Mouse (Mus musculus) lung, embryonic 14.5 days (tissue): ENCODE measurements at regions not wholly inside any gene's neighbourhood (a gene's known extent, or its start where the extent isn't known, plus 50 kb on each side); places are given as distances from the start of the nearest gene placed in this dataset.

Experiments used
- ATAC-seq: fragments of 200-750 bp; cut with Nextera tagmentation; 2 replicates; pipeline ENCODE4 v1.8.0; 2017; ENCODE audit warnings: mild to moderate bottlenecking, moderate TSS enrichment, moderate library complexity; ENCODE audit not compliant: insufficient read depth
- DNase-seq: peaks from one replicate; pipeline ENCODE4 v3.0.0-alpha.2; 2015
- H3K27ac ChIP-seq: fragments of 300-500 bp; sonication (generic); 2 replicates; pipeline ENCODE4 v1.5.1; 2014; ENCODE audit warnings: low read depth, mild to moderate bottlenecking, moderate library complexity
- H3K27me3 ChIP-seq: fragments of 300-500 bp; sonication (generic); 2 replicates; pipeline ENCODE4 v1.6.1; 2014; ENCODE audit warnings: low read length, control low read depth; ENCODE audit not compliant: insufficient read depth
- H3K36me3 ChIP-seq: fragments of 300-500 bp; sonication (generic); 2 replicates; pipeline ENCODE4 v1.6.1; 2014; ENCODE audit warnings: control low read depth; ENCODE audit not compliant: insufficient read depth
- H3K4me1 ChIP-seq: fragments of 300-500 bp; sonication (generic); 2 replicates; pipeline ENCODE4 v1.6.1; 2014; ENCODE audit warnings: antibody characterized with exemption, control low read depth; ENCODE audit not compliant: insufficient read depth
- H3K4me2 ChIP-seq: fragments of 300-500 bp; sonication (generic); 2 replicates; pipeline ENCODE4 v1.6.1; 2014; ENCODE audit warnings: mild to moderate bottlenecking
- H3K4me3 ChIP-seq: fragments of 300-500 bp; sonication (generic); 2 replicates; pipeline ENCODE4 v1.5.1; 2014; ENCODE audit warnings: low read depth, low read length
- H3K9ac ChIP-seq: fragments of 300-500 bp; sonication (generic); 2 replicates; pipeline ENCODE4 v1.6.1; 2014
- H3K9me3 ChIP-seq: fragments of 300-500 bp; sonication (generic); 2 replicates; pipeline ENCODE4 v1.6.1; 2016; ENCODE audit warnings: low read depth, low read length, control low read depth
- CTCF ChIP-seq: IDR thresholded peaks from 2 replicates; pipeline ENCODE4 v1.5.1; 2016; ENCODE audit warnings: antibody characterized with exemption, low read depth
- WGBS: fragments of 180-500 bp; shearing (Covaris S2); extraction: QIAGEN DNeasy Blood & Tissue Kit; methylation state at CpG from one replicate; pipeline ENCODE4 v1.1.7; 2014; 5-methylcytosine and 5-hydroxymethylcytosine counted together

GRCm38 (mm10) chr13:35420076-35420475 lies 239.6 kb upstream of the Cdyl start:
- H3K36me3 ChIP-seq = no peaks in the 10 kb centered on the region

DNA sequence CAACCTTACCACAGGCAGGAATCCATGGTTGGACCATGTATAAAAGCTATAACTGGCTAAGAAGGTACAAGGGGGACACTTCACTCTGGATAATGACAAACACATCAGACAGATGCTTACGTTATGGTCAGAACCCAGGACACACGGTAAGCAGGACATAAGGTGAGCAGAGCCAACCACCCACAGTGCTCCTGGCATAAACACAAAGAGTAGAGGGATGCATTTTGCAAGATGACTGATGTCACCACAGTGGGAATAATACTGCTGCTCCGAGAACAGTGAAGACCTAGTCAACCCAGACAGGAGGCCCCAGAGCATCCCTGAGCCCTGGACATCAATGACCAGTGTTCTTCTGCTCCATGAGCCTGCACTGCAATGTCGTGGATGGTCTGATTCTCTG lies 233.6 kb upstream of the Cdyl start:
- no peak overlapping the region for H3K4me3 ChIP-seq

More at GRCm38 (mm10) chr13:35420076-35420475, 239.6 kb upstream of the Cdyl start:
- H3K9ac ChIP-seq = no peak overlapping the region
- TF ChIP-seq CTCF = no peak
- H3K9me3 ChIP-seq = no peaks in the 10 kb centered on the region
- no peaks in the 10 kb centered on the region for H3K4me1 ChIP-seq
- ATAC-seq (no peak), DNase-seq (no peak)
- no peak overlapping the region for H3K4me2 ChIP-seq
- 85% methylated on average over 3 of the region's 3 CpGs for WGBS
- H3K27me3 ChIP-seq = no peaks in the 10 kb centered on the region
- no peak overlapping the region for H3K27ac ChIP-seq
- H3K4me3 ChIP-seq = no peak overlapping the region

DNA sequence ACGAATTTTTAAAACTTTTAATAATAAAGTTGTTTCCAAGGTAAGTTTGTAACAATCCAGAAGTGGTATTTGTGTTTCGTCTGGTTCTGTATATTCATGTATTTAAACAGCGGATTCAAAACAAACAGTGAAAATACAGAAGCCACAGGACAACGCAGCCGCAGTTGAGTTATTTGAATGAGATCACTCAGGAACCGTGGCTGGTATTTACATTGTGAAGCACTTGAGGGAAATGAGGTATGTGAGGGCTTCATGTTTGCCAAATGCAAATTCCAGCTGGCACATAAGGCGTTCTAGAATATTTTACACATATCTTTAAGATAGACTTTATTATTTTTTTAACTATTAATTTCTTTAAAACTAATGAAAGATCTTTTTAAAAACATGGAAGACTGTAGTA lies 224.5 kb upstream of the Cdyl start:
- 30% methylated on average over 7 of the region's 7 CpGs for WGBS
- Histone ChIP-seq H3K36me3 (no peaks in the 10 kb centered on the region), H3K9me3 (no peaks in the 10 kb centered on the region), H3K27ac (no peak overlapping the region), H3K4me3 (no peak overlapping the region), H3K4me1 (no peaks in the 10 kb centered on the region), H3K9ac (no peak overlapping the region), H3K4me2 (no peak overlapping the region), H3K27me3 (no peaks in the 10 kb centered on the region)
- ATAC-seq (peak; percentile 80), DNase-seq (peak; percentile 75)
- no peak for TF ChIP-seq CTCF

More for the DNA sequence above, 233.6 kb upstream of the Cdyl start:
- Histone ChIP-seq H3K9me3 (no peaks in the 10 kb centered on the region), H3K27ac (no peak overlapping the region), H3K4me1 (no peaks in the 10 kb centered on the region), H3K27me3 (no peaks in the 10 kb centered on the region), H3K9ac (no peak overlapping the region), H3K36me3 (no peaks in the 10 kb centered on the region), H3K4me2 (no peak overlapping the region)
- ATAC-seq (no peak), DNase-seq (no peak)
- no peak for TF ChIP-seq CTCF
- WGBS = 66% methylated on average over 4 of the region's 4 CpGs

DNA sequence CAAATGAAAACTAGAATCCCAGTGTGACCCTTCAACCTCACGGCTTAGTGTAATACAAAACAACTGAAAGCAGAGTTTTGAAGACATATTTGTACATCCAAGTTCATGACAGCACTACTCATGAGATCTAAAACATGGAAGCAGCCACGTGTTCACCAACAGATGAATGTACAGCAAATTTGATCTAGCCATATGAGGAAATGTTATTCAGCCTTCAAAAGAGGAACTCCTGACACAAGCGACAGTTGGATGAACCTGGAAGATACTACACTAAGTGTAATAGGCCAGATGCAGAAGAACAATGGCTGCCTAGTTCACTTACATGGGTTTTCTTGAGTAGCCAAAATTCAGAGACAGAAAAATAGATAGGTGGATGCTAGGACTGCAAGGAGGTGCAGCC lies 212.0 kb upstream of the Cdyl start:
- Histone ChIP-seq H3K9ac (no peak overlapping the region), H3K27ac (no peak overlapping the region), H3K4me1 (no peaks in the 10 kb centered on the region; the same call in 1 of the 2 replicates), H3K9me3 (no peaks in the 10 kb centered on the region), H3K36me3 (no peaks in the 10 kb centered on the region), H3K4me3 (no peak overlapping the region), H3K27me3 (no peaks in the 10 kb centered on the region), H3K4me2 (no peak overlapping the region)
- DNase-seq = no peak
- no peak for ATAC-seq
- no peak for TF ChIP-seq CTCF
- 79% methylated on average over 3 of the region's 3 CpGs for WGBS

DNA sequence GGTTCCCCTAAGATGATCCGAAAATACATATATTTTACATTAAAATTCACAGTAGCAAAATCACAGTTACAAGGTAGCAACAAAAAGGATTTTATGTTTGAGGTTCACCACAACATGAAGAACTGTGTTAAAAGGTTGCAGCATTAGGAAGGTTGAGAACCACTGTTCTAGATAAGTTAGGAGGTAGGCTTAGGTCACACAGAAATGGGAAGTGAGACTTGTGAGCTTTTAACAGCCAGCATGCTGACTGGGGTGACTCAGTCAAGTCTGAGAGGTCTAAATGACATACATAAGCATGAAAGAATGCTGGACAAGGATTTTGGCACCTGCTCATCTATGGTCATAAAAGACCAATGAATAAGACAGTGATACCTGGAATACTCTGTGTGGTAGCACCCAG lies 207.2 kb upstream of the Cdyl start:
- no peaks in the 10 kb centered on the region for H3K9me3 ChIP-seq
- H3K36me3 ChIP-seq = no peaks in the 10 kb centered on the region
- no peak overlapping the region for H3K4me2 ChIP-seq
- ATAC-seq (no peak), DNase-seq (no peak)
- H3K9ac ChIP-seq = no peak overlapping the region
- no peak for TF ChIP-seq CTCF
- no peak overlapping the region for H3K27ac ChIP-seq
- 87% methylated on average over 1 of the region's 1 CpGs for WGBS
- H3K4me3 ChIP-seq = no peak overlapping the region
- no peaks in the 10 kb centered on the region; the same call in 1 of the 2 replicates for H3K4me1 ChIP-seq
- H3K27me3 ChIP-seq = no peaks in the 10 kb centered on the region

GRCm38 (mm10) chr13:35453222-35453914 lies 206.3 kb upstream of the Cdyl start:
- ATAC-seq (no peak), DNase-seq (no peak)
- Histone ChIP-seq H3K9me3 (no peaks in the 10 kb centered on the region), H3K36me3 (no peaks in the 10 kb centered on the region), H3K4me3 (no peak overlapping the region), H3K9ac (no peak overlapping the region), H3K27me3 (no peaks in the 10 kb centered on the region), H3K4me1 (no peaks in the 10 kb centered on the region; the same call in 1 of the 2 replicates), H3K4me2 (no peak overlapping the region), H3K27ac (no peak overlapping the region)
- TF ChIP-seq CTCF = no peak
- WGBS = 80% methylated on average over 2 of the region's 2 CpGs

GRCm38 (mm10) chr13:35460051-35460450 lies 199.6 kb upstream of the Cdyl start:
- Histone ChIP-seq H3K36me3 (no peaks in the 10 kb centered on the region), H3K9me3 (no peaks in the 10 kb centered on the region), H3K27me3 (no peaks in the 10 kb centered on the region), H3K9ac (no peak overlapping the region), H3K27ac (no peak overlapping the region), H3K4me3 (no peak overlapping the region), H3K4me2 (no peak overlapping the region), H3K4me1 (no peaks in the 10 kb centered on the region)
- DNase-seq = no peak
- no peak for ATAC-seq
- 74% methylated on average over 1 of the region's 1 CpGs for WGBS
- no peak for TF ChIP-seq CTCF
